Mouse (Mus musculus) ovary, adult 18-20 months (tissue): Measurements from ENCODE around the gene Ddx58.

Source experiments
- DNase-seq: peaks from one replicate; pipeline ENCODE4 v3.0.0; 2022; ENCODE audit warnings: low spot score, mixed read lengths

Ddx58 gene

GRCm38 (mm10) chr4:40181681-40182080 is 57.9 kb downstream of the Ddx58 start:
- DNase-seq: peak; percentile 10

DNA sequence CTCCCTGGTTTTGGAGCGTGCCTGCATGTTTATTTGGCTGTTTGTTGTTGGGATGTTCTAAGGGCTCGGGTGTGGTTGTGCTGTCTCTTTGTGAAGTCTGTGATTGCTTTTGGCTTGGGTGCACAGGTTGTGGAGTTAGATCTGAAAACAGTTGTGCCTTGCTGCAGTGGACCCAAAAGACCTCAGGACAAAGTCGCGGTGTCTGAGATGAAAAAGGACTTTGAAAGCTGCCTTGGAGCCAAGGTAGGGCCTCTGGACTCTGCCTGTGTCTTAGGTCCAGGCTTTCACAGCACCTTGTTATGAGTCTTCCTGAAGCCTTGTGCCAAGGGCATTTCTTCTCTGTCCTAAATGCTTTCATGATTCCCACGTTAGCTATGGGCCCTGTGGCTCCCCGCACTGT is 59.6 kb downstream of the Ddx58 start:
- no peak for DNase-seq

DNA sequence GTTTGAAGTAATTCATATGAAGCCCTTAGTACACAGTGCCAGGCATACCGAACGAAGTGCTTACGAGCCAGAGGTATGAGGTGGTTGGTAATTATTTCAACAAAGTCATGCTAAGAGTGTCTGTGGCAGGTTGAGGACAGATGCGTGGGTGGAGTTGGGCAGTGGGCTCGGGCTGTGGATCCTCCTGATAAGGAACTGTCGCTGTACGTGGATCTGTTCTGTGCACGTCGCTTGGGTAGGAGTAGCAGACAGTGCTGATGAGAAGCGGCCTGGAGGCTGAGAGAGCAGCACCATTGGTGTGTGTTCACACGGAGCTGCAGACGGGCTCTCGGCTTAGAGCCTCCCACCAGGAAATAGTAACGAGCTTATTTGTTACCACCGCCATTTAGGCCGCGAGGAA is 61.0 kb downstream of the Ddx58 start:
- DNase-seq: no peak

GRCm38 (mm10) chr4:40174321-40174720 is 65.3 kb downstream of the Ddx58 start:
- DNase-seq: no peak

DNA sequence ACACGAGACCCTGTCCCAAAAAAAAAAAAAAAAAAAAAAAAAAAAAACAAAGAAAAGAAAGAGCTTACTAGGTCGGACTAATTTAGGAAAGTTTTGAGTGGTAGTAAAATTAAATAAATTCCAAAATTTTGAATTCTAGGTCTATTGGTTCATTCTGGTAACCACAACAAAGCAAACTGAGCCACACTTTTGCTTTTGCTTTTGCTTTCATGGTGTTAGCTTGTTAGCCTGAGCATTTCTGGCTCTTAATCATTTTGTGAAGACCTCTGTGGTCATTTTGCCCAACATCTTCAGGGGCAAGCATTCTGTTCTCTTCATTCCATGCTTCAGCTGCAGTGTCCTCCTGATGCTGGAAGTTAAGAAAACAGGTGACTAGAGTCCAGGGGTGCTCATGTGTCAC is 67.3 kb downstream of the Ddx58 start:
- no peak for DNase-seq

- no peak for DNase-seq
Measured at GRCm38 (mm10) chr4:40171477-40171876, 68.2 kb downstream of the Ddx58 start.

GRCm38 (mm10) chr4:40163646-40164045 is 76.0 kb downstream of the Ddx58 start:
- DNase-seq: no peak

GRCm38 (mm10) chr4:40160591-40161434 is 78.8 kb downstream of the Ddx58 start:
- DNase-seq: no peak

GRCm38 (mm10) chr4:40158224-40158540 is 81.4 kb downstream of the Ddx58 start:
- DNase-seq: no peak

GRCm38 (mm10) chr4:40157500-40158223 is 82.0 kb downstream of the Ddx58 start:
- DNase-seq: no peak

- no peak for DNase-seq
Measured at GRCm38 (mm10) chr4:40156582-40157499, 82.8 kb downstream of the Ddx58 start.

GRCm38 (mm10) chr4:40156153-40156552 is 83.5 kb downstream of the Ddx58 start:
- no peak for DNase-seq

- no peak for DNase-seq
Measured at GRCm38 (mm10) chr4:40155467-40155999, 84.1 kb downstream of the Ddx58 start.

DNA sequence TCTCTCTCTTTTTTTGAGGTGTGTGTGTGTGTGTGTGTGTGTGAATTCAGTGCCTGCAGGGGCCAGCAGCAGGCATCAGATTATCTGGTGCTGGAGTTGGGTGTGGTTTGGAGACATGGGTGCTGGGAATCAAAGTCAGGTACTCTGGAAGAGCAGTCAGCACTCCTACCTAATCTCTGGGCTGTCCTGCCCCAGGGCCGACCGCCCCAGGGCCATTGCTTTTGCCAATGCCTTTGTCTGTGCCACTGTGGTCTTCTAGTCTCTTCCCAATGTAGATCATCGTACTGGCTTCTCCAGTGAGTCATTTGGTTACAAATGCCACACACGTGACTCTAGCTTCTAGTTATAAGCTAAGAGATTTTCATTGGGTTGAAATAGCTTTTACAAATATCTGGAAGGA is 84.9 kb downstream of the Ddx58 start:
- no peak for DNase-seq
